Mouse (Mus musculus): ENCODE results near the gene Ptprf. TPM values are rescaled to one million over a fixed set of nuclear protein-coding genes. Genes with fewer than 3 reads are reported as not detected.

Ptprf gene
- 4.2 TPM for polyA plus RNA-seq (2014; fragmentation: Illumina TruSeq; extraction: RNeasy Lipid Tissue Mini Kit (QIAGEN cat#74804); ENCODE audit: low read depth, low replicate concordance)

GRCm38 (mm10) chr4:118291231-118291630 is at the start of gene Ptprf:
TSS of gene Ptprf (minus strand) at chr4:118291405.

GRCm38 (mm10) chr4:118179467-118180300 is 111.5 kb downstream of the Ptprf start, which contains the start of gene Kdm4a:
TSS of gene Kdm4a (minus strand) at chr4:118180043.

Other genes starting within 250 kb of the Ptprf start
- gene St3gal3, start 156.5 kb downstream of the Ptprf start, polyA plus RNA-seq (2014; fragmentation: Illumina TruSeq; extraction: RNeasy Lipid Tissue Mini Kit (QIAGEN cat#74804); ENCODE audit: low read depth, low replicate concordance), result 2.4 TPM
- gene Kdm4a, start 111.4 kb downstream of the Ptprf start, polyA plus RNA-seq (2014; fragmentation: Illumina TruSeq; extraction: RNeasy Lipid Tissue Mini Kit (QIAGEN cat#74804); ENCODE audit: low read depth, low replicate concordance), result 3.2 TPM
- 0.89 TPM for gene Szt2, start 117.9 kb upstream of the Ptprf start, polyA plus RNA-seq (2014; fragmentation: Illumina TruSeq; extraction: RNeasy Lipid Tissue Mini Kit (QIAGEN cat#74804); ENCODE audit: low read depth, low replicate concordance)
- 39.1 TPM for gene Med8, start 117.9 kb upstream of the Ptprf start, polyA plus RNA-seq (2014; fragmentation: Illumina TruSeq; extraction: RNeasy Lipid Tissue Mini Kit (QIAGEN cat#74804); ENCODE audit: low read depth, low replicate concordance)
- 40.6 TPM for gene Elovl1, start 136.7 kb upstream of the Ptprf start, polyA plus RNA-seq (2014; fragmentation: Illumina TruSeq; extraction: RNeasy Lipid Tissue Mini Kit (QIAGEN cat#74804); ENCODE audit: low read depth, low replicate concordance)
- gene Cdc20, start 145.9 kb upstream of the Ptprf start, polyA plus RNA-seq (2014; fragmentation: Illumina TruSeq; extraction: RNeasy Lipid Tissue Mini Kit (QIAGEN cat#74804); ENCODE audit: low read depth, low replicate concordance), result not detected
- gene Mpl, start 166.1 kb upstream of the Ptprf start, polyA plus RNA-seq (2014; fragmentation: Illumina TruSeq; extraction: RNeasy Lipid Tissue Mini Kit (QIAGEN cat#74804); ENCODE audit: low read depth, low replicate concordance), result not detected
- 1.4 TPM for gene Tie1, start 198.7 kb upstream of the Ptprf start, polyA plus RNA-seq (2014; fragmentation: Illumina TruSeq; extraction: RNeasy Lipid Tissue Mini Kit (QIAGEN cat#74804); ENCODE audit: low read depth, low replicate concordance)
- gene 2610528J11Rik, start 235.6 kb upstream of the Ptprf start, polyA plus RNA-seq (2014; fragmentation: Illumina TruSeq; extraction: RNeasy Lipid Tissue Mini Kit (QIAGEN cat#74804); ENCODE audit: low read depth, low replicate concordance), result 17.4 TPM